Mouse (Mus musculus) bone marrow, adult 2 months (tissue): ENCODE data around the gene Jmjd1c. TPM values are rescaled to one million over a fixed set of nuclear protein-coding genes. Genes with fewer than 3 reads are reported as not detected.
"Not testable (repeated sequence)": the region's sequence is repeated elsewhere in the genome, so short reads cannot be mapped to it uniquely, and the experiment has no call there.

Experiments used
- H3K27ac ChIP-seq: fragments of 200-500 bp; 2 replicates; pipeline ENCODE4 v1.5.1; 2012; ENCODE audit warnings: low read depth, mild to moderate bottlenecking, control low read depth, inconsistent platforms, low read length; ENCODE audit not compliant: control insufficient read depth, poor library complexity, insufficient read depth
- H3K4me1 ChIP-seq: fragments of 200-500 bp; 2 replicates; pipeline ENCODE4 v1.6.1; 2011; ENCODE audit warnings: low read length; ENCODE audit not compliant: control insufficient read depth, insufficient read depth
- H3K4me3 ChIP-seq: fragments of 200-500 bp; replicated peaks from 2 replicates; pipeline ENCODE3; 2011; ENCODE audit warnings: mild to moderate bottlenecking, low read depth, low read length, control low read depth; ENCODE audit not compliant: control insufficient read depth
- CTCF ChIP-seq: fragments of 200-500 bp; IDR thresholded peaks from 2 replicates; pipeline ENCODE4 v1.5.1; 2011; ENCODE audit warnings: low read length, control low read depth; ENCODE audit not compliant: control insufficient read depth, insufficient read depth
- POLR2A ChIP-seq: fragments of 200-500 bp; IDR thresholded peaks from 2 replicates; pipeline ENCODE4 v1.6.1; 2011; ENCODE audit warnings: low read depth, mild to moderate bottlenecking, control low read depth, low read length, borderline replicate concordance; ENCODE audit not compliant: control insufficient read depth
- WGBS: fragments of 180-500 bp; shearing (Covaris S2); methylation state at CpG from one replicate; pipeline ENCODE4 v1.1.7; 2018; 5-methylcytosine and 5-hydroxymethylcytosine counted together
- polyA plus RNA-seq: library from polyadenylated mRNA; stranded (reverse); fragments of >200 nt; gene quantifications from 2 replicates; pipeline ENCODE4 v1.2.4, GENCODE M21; 2011; ENCODE audit warnings: low replicate concordance; ENCODE audit not compliant: missing spikeins, insufficient read depth, insufficient read length

Jmjd1c gene
- polyA plus RNA-seq, 1 experiment: 18.0 TPM

- H3K27ac ChIP-seq: no peak overlapping the region
- H3K4me3 ChIP-seq: no peak overlapping the region
- peaks cover 2% of the 10 kb centered on the region for H3K4me1 ChIP-seq
- TF ChIP-seq POLR2A: no peak
- no peak for TF ChIP-seq CTCF
- WGBS: 79% methylated on average over 14 of the region's 14 CpGs
Observed at GRCm38 (mm10) chr10:67111044-67111798, 15.3 kb downstream of the Jmjd1c start.

DNA sequence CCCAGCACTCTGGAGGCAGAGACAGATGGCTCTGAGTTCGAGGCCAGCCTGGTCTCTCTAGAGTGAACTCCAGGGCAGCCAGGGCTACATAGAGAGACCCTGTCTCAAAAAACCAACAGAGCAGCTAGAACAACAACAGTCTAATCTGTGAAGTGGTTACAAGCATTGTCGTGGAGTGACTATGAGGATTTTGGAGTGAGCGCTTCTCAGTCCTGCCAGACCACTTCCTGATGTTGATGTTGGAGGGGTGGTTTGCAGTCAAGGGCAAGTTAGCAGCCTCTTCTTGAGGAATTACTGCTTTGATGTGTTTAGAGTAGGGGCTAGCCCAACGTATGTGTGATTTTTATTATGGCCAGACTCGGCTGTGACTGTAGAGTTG is 15.9 kb downstream of the Jmjd1c start:
- no peak overlapping the region for H3K4me3 ChIP-seq
- 28% methylated on average over 5 of the region's 5 CpGs for WGBS
- H3K27ac ChIP-seq: no peak overlapping the region
- H3K4me1 ChIP-seq: peaks cover 2% of the 10 kb centered on the region
- TF ChIP-seq CTCF (no peak), POLR2A (no peak)

- WGBS: 35% methylated on average over 5 of the region's 5 CpGs
Observed at GRCm38 (mm10) chr10:67112967-67113366, 17.0 kb downstream of the Jmjd1c start.

DNA sequence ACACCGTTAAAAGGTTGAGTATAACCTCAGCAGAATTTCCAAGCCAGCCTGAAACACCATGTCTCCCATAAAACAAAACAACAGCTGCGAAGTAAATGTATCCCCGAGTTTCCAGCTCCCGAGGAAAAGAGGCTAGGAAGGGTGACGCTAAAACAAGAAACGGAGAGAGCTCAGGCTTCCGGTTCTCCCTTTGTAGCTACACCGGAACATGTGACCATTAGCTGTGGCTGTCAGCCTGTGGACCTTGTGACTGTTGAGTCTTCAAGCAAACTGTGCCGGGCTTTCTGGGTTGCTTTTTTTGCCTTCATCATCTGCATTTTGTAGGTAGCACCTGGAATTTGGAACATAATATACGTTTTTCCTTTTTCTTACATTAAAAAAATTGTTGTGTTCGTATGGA is 17.9 kb downstream of the Jmjd1c start:
- TF ChIP-seq CTCF (no peak), POLR2A (no peak)
- Histone ChIP-seq H3K27ac (no peak overlapping the region), H3K4me3 (no peak overlapping the region), H3K4me1 (peaks cover 2% of the 10 kb centered on the region)
- 83% methylated on average over 11 of the region's 11 CpGs for WGBS

More at GRCm38 (mm10) chr10:67112967-67113366, 17.0 kb downstream of the Jmjd1c start:
- not testable (repeated sequence) for H3K4me3 ChIP-seq, H3K4me1 ChIP-seq, H3K27ac ChIP-seq

GRCm38 (mm10) chr10:67115115-67115514 is 19.2 kb downstream of the Jmjd1c start:
- H3K27ac ChIP-seq: no peak overlapping the region
- 16% methylated on average over 6 of the region's 6 CpGs for WGBS
- TF ChIP-seq POLR2A (no peak), CTCF (no peak)
- H3K4me3 ChIP-seq: no peak overlapping the region
- H3K4me1 ChIP-seq: peaks cover 2% of the 10 kb centered on the region

DNA sequence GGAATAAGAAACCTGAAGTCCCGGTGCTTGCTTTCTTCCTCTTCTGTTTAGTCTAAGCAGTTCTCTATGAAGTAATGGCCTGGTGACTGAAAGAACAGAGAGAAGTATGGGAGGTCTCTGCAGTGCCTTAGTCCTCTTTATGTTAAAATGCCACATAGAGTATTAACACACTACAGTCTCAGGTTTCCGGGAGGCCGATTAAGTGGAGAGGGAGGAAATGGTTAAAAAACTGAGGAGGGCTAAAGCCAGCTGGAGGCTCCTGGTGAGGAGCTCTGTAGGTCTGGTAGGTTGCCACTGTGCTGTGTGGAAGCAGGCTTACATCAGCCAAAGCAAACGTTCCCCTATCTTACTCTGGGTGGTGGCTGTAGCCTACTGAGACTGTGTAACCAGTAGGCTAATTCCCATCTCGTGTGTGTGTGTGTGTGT is 19.8 kb downstream of the Jmjd1c start:
- Histone ChIP-seq H3K4me1 (peaks cover 2% of the 10 kb centered on the region), H3K4me3 (no peak overlapping the region), H3K27ac (no peak overlapping the region)
- TF ChIP-seq POLR2A: no peak
- TF ChIP-seq CTCF: no peak
- 9% methylated on average over 5 of the region's 5 CpGs for WGBS

- no peaks in the 10 kb centered on the region; the same call in 1 of the 2 replicates for H3K4me1 ChIP-seq
- no peak overlapping the region for H3K27ac ChIP-seq
- TF ChIP-seq POLR2A: no peak
- no peak for TF ChIP-seq CTCF
- 80% methylated on average over 8 of the region's 8 CpGs for WGBS
- no peak overlapping the region for H3K4me3 ChIP-seq
Observed at GRCm38 (mm10) chr10:67116251-67116650, 20.3 kb downstream of the Jmjd1c start.

DNA sequence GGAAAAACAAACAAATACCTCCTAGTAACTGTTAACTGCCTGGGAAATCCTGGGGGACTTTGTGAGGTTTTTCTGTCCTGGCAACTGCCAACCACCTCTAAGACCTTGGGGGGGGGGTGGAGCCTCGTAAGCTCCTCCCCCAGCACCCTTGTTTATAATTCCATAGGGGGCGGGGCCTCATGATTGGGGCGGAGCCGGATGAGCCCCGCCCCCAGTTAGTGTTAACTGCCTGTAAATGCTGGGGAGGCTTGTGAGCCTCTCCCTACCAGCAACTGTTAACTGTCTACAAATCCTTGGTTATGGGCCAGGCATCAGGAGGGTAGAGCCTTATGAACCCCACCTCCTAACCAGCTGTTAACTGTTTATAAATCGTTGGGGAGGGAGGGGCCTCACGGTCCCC is 23.4 kb downstream of the Jmjd1c start:
- Histone ChIP-seq H3K4me3 (no peak overlapping the region), H3K27ac (no peak overlapping the region), H3K4me1 (no peaks in the 10 kb centered on the region; the same call in 1 of the 2 replicates)
- no peak for TF ChIP-seq POLR2A
- no peak for TF ChIP-seq CTCF
- 48% methylated on average over 7 of the region's 7 CpGs for WGBS

DNA sequence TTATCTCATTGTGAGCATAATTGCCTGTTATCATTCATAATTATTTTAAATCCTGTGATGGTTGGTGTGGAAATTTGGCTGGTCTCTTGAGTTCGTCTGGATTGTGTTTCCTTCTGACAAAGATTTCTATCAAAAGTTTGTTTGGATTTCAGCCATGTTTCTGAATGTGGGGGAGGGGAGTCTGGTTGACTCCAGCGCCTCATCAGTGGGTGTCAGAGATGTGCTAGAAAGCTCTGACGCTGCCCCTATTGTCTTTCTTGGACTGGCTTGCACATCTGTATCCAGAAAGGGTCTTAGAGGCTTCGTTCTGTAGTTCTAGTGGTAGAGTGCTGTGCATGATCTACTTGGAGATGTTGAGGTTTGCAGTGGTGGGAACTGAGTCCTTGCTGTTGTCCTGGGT is 24.3 kb downstream of the Jmjd1c start:
- H3K4me1 ChIP-seq: peaks cover 1% of the 10 kb centered on the region; the same call in 1 of the 2 replicates
- no peak overlapping the region for H3K27ac ChIP-seq
- WGBS: 70% methylated on average over 4 of the region's 4 CpGs
- H3K4me3 ChIP-seq: no peak overlapping the region
- TF ChIP-seq POLR2A (no peak), CTCF (no peak)
